Mouse (Mus musculus) hindbrain, embryonic 15.5 days (tissue): ENCODE data around the gene Ovol3. TPM values are rescaled to one million over a fixed set of nuclear protein-coding genes. Genes with fewer than 3 reads are reported as not detected.

ENCODE experiments used
- ATAC-seq: fragments of 200-750 bp; cut with Nextera tagmentation; 2 replicates; pipeline ENCODE4 v1.8.0; 2017; ENCODE audit warnings: low read depth, moderate number of reproducible peaks, moderate TSS enrichment; ENCODE audit not compliant: low FRiP score
- H3K27ac ChIP-seq: fragments of 300-500 bp; sonication (generic); replicated peaks from 2 replicates; pipeline ENCODE4 v1.5.1; 2015; ENCODE audit warnings: mild to moderate bottlenecking, inconsistent platforms
- H3K27me3 ChIP-seq: fragments of 300-500 bp; sonication (generic); 2 replicates; pipeline ENCODE4 v1.6.1; 2015; ENCODE audit warnings: control low read depth, inconsistent platforms
- H3K36me3 ChIP-seq: fragments of 300-500 bp; sonication (generic); 2 replicates; pipeline ENCODE4 v1.6.1; 2015; ENCODE audit warnings: control low read depth, inconsistent platforms
- H3K4me1 ChIP-seq: fragments of 300-500 bp; sonication (generic); replicated peaks from 2 replicates; pipeline ENCODE4 v1.6.1; 2015; ENCODE audit warnings: control low read depth, inconsistent platforms
- H3K4me2 ChIP-seq: fragments of 300-500 bp; sonication (generic); 2 replicates; pipeline ENCODE4 v1.6.1; 2015; ENCODE audit warnings: moderate library complexity, mild to moderate bottlenecking, inconsistent platforms
- H3K4me3 ChIP-seq: fragments of 300-500 bp; sonication (generic); 2 replicates; pipeline ENCODE4 v1.5.1; 2015; ENCODE audit warnings: mild to moderate bottlenecking, inconsistent platforms
- H3K9ac ChIP-seq: fragments of 300-500 bp; sonication (generic); 2 replicates; pipeline ENCODE4 v1.6.1; 2015; ENCODE audit warnings: inconsistent platforms
- H3K9me3 ChIP-seq: fragments of 300-500 bp; sonication (generic); 2 replicates; pipeline ENCODE4 v1.6.1; 2016; ENCODE audit warnings: control low read depth, inconsistent platforms
- WGBS: fragments of 180-500 bp; shearing (Covaris S2); methylation state at CpG from one replicate; pipeline ENCODE4 v1.1.7; 2015; 5-methylcytosine and 5-hydroxymethylcytosine counted together
- polyA plus RNA-seq: library from polyadenylated mRNA; unstranded; fragments of >200 nt; fragmentation: Nextera tagmentation; extraction: Ambion mirVana; gene quantifications from 2 replicates; pipeline ENCODE4 v1.2.1, GENCODE M21; 2015

Gene Ovol3
- polyA plus RNA-seq, 1 experiment from 2014 or later = not detected

GRCm38 (mm10) chr7:30189116-30189491, 46.4 kb downstream of the Ovol3 start:
- peaks cover 69% of the 10 kb centered on the region for H3K36me3 ChIP-seq
- H3K9ac ChIP-seq = no peak overlapping the region
- ATAC-seq = no peak
- no peak overlapping the region for H3K4me3 ChIP-seq
- peaks cover 17% of the 10 kb centered on the region for H3K4me1 ChIP-seq
- no peak overlapping the region for H3K4me2 ChIP-seq
- whole genome bisulfite sequencing = 90% methylated on average over 4 of the region's 4 CpGs
- no peaks in the 10 kb centered on the region for H3K9me3 ChIP-seq
- no peak overlapping the region for H3K27ac ChIP-seq
- H3K27me3 ChIP-seq = no peaks in the 10 kb centered on the region

GRCm38 (mm10) chr7:30188344-30189115, 47.0 kb downstream of the Ovol3 start:
- Histone ChIP-seq H3K36me3 (peaks cover 69% of the 10 kb centered on the region), H3K4me1 (peaks cover 20% of the 10 kb centered on the region), H3K27ac (no peak overlapping the region), H3K9ac (no peak overlapping the region), H3K27me3 (no peaks in the 10 kb centered on the region), H3K9me3 (no peaks in the 10 kb centered on the region), H3K4me3 (no peak overlapping the region), H3K4me2 (no peak overlapping the region)
- ATAC-seq = no peak
- WGBS = 86% methylated on average over 12 of the region's 12 CpGs

- 75% methylated on average over 13 of the region's 13 CpGs for WGBS
- Histone ChIP-seq H3K4me1 (peaks cover 11% of the 10 kb centered on the region; the same call in 1 of the 2 replicates), H3K36me3 (peaks cover 43% of the 10 kb centered on the region), H3K27me3 (no peaks in the 10 kb centered on the region), H3K4me3 (no peak overlapping the region), H3K9ac (no peak overlapping the region), H3K27ac (no peak overlapping the region), H3K4me2 (no peak overlapping the region), H3K9me3 (no peaks in the 10 kb centered on the region)
- no peak for ATAC-seq
Measured at GRCm38 (mm10) chr7:30184641-30185348, 50.7 kb downstream of the Ovol3 start.

- H3K4me3 ChIP-seq = peak within 1 kb of the TSS; percentile 8; the same call in 1 of the 2 replicates
Measured at GRCm38 (mm10) chr7:30183879-30184289, 51.6 kb downstream of the Ovol3 start, which contains the start of gene Cox7a1. Gene Cox7a1, plus strand, starts transcription at chr7:30184144.

More at GRCm38 (mm10) chr7:30183879-30184289, 51.6 kb downstream of the Ovol3 start, which contains the start of gene Cox7a1:
- WGBS = under 1% methylated on average over 11 of the region's 11 CpGs
- H3K9me3 ChIP-seq = no peaks in the 10 kb centered on the region
- peak; percentile 62 for ATAC-seq
- H3K27ac ChIP-seq = no peak within 1 kb of the TSS
- H3K4me1 ChIP-seq = peaks cover 11% of the 10 kb centered on the region; the same call in 1 of the 2 replicates
- no peaks in the 10 kb centered on the region for H3K27me3 ChIP-seq
- H3K4me2 ChIP-seq = peak within 1 kb of the TSS; percentile 44
- peaks cover 38% of the 10 kb centered on the region for H3K36me3 ChIP-seq
- H3K9ac ChIP-seq = no peak within 1 kb of the TSS

Other genes with a start within 250 kb of the Ovol3 start
- gene Zfp14, start 184.3 kb downstream of the Ovol3 start, polyA plus RNA-seq = 9.6 and 11.5 TPM in 2 replicates
- gene Zfp82, start 162.8 kb downstream of the Ovol3 start, polyA plus RNA-seq = 8.6 and 10.9 TPM in 2 replicates
- 1.9 and 4.0 TPM in 2 replicates for gene Gm26920, start 145.3 kb downstream of the Ovol3 start, polyA plus RNA-seq
- 12.4 and 16.6 TPM in 2 replicates for gene Zfp566, start 145.2 kb downstream of the Ovol3 start, polyA plus RNA-seq
- 73.8 and 85.0 TPM in 2 replicates for gene Zfp260, start 140.9 kb downstream of the Ovol3 start, polyA plus RNA-seq
- gene Zfp382, start 113.8 kb downstream of the Ovol3 start, polyA plus RNA-seq = 21.3 and 22.3 TPM in 2 replicates
- 10.5 and 11.6 TPM in 2 replicates for gene Zfp146, start 66.0 kb downstream of the Ovol3 start, polyA plus RNA-seq
- 5.2 and 7.1 TPM in 2 replicates for gene Cox7a1, start 51.6 kb downstream of the Ovol3 start, polyA plus RNA-seq
- gene Capns1, start 36.9 kb downstream of the Ovol3 start, polyA plus RNA-seq = 86.4 and 88.3 TPM in 2 replicates
- gene Polr2i, start 3.8 kb downstream of the Ovol3 start, polyA plus RNA-seq = 176 and 178 TPM in 2 replicates
- gene Tbcb, start 3.5 kb downstream of the Ovol3 start, polyA plus RNA-seq = 430 and 435 TPM in 2 replicates
- gene Thap8, start 44.4 kb upstream of the Ovol3 start, polyA plus RNA-seq = 0.52 and 0.88 TPM in 2 replicates
- 4.0 and 5.3 TPM in 2 replicates for gene Wdr62, start 44.7 kb upstream of the Ovol3 start, polyA plus RNA-seq
- gene Clip3, start 56.0 kb upstream of the Ovol3 start, polyA plus RNA-seq = 88.4 and 120 TPM in 2 replicates
- 121 and 135 TPM in 2 replicates for gene Alkbh6, start 73.0 kb upstream of the Ovol3 start, polyA plus RNA-seq
- 17.1 and 19.1 TPM in 2 replicates for gene Syne4, start 79.1 kb upstream of the Ovol3 start, polyA plus RNA-seq
- gene E130208F15Rik, start 86.0 kb upstream of the Ovol3 start, polyA plus RNA-seq = 0.98 TPM in 1 of 2 replicates, not detected in the other
- gene Sdhaf1, start 88.2 kb upstream of the Ovol3 start, polyA plus RNA-seq = 16.2 and 17.3 TPM in 2 replicates
- gene Lrfn3, start 127.0 kb upstream of the Ovol3 start, polyA plus RNA-seq = 14.3 and 15.7 TPM in 2 replicates
- gene Tyrobp, start 178.0 kb upstream of the Ovol3 start, polyA plus RNA-seq = 28.9 and 39.1 TPM in 2 replicates
- gene Hcst, start 184.1 kb upstream of the Ovol3 start, polyA plus RNA-seq = 0.53 and 0.56 TPM in 2 replicates
- gene Nfkbid, start 186.0 kb upstream of the Ovol3 start, polyA plus RNA-seq = 2.4 and 2.9 TPM in 2 replicates
- 674 and 762 TPM in 2 replicates for gene Aplp1, start 209.8 kb upstream of the Ovol3 start, polyA plus RNA-seq
- gene Kirrel2, start 222.0 kb upstream of the Ovol3 start, polyA plus RNA-seq = 4.7 and 7.3 TPM in 2 replicates
- gene Nphs1, start 222.6 kb upstream of the Ovol3 start, polyA plus RNA-seq = 1.1 and 1.2 TPM in 2 replicates